Mouse (Mus musculus) neural tube, embryonic 13.5 days (tissue): ENCODE measurements around the gene Dnajc19. TPM values are rescaled to one million over a fixed set of nuclear protein-coding genes. Genes with fewer than 3 reads are reported as not detected.
A peak's percentile ranks its signal among the peaks of the same experiment; 100 is the strongest.
"Not testable (repeated sequence)": the region's sequence is repeated elsewhere in the genome, so short reads cannot be mapped to it uniquely, and the experiment has no call there.

Experiments used
- ATAC-seq: fragments of 200-750 bp; cut with Nextera tagmentation; 2 replicates; pipeline ENCODE4 v1.8.0; 2017; ENCODE audit warnings: low read depth, mild to moderate bottlenecking, moderate TSS enrichment, moderate library complexity
- H3K27ac ChIP-seq: fragments of 300-500 bp; sonication (generic); replicated peaks from 2 replicates; pipeline ENCODE4 v1.5.1; 2015; ENCODE audit warnings: moderate library complexity, mild to moderate bottlenecking, inconsistent platforms
- H3K27me3 ChIP-seq: fragments of 300-500 bp; sonication (generic); 2 replicates; pipeline ENCODE4 v1.6.1; 2015; ENCODE audit warnings: mild to moderate bottlenecking, inconsistent platforms
- H3K36me3 ChIP-seq: fragments of 300-500 bp; sonication (generic); 2 replicates; pipeline ENCODE4 v1.6.1; 2015; ENCODE audit warnings: mild to moderate bottlenecking, inconsistent platforms
- H3K4me1 ChIP-seq: fragments of 300-500 bp; sonication (generic); replicated peaks from 2 replicates; pipeline ENCODE4 v1.6.1; 2015; ENCODE audit warnings: inconsistent platforms
- H3K4me2 ChIP-seq: fragments of 300-500 bp; sonication (generic); 2 replicates; pipeline ENCODE4 v1.6.1; 2015; ENCODE audit warnings: inconsistent platforms, mild to moderate bottlenecking, moderate library complexity
- H3K4me3 ChIP-seq: fragments of 300-500 bp; sonication (generic); 2 replicates; pipeline ENCODE4 v1.5.1; 2015; ENCODE audit warnings: mild to moderate bottlenecking, inconsistent platforms
- H3K9ac ChIP-seq: fragments of 300-500 bp; sonication (generic); 2 replicates; pipeline ENCODE4 v1.6.1; 2015; ENCODE audit warnings: moderate library complexity, mild to moderate bottlenecking, inconsistent platforms
- H3K9me3 ChIP-seq: fragments of 300-500 bp; sonication (generic); 2 replicates; pipeline ENCODE4 v1.6.1; 2016; ENCODE audit warnings: inconsistent platforms
- WGBS: fragments of 180-500 bp; shearing (Covaris S2); methylation state at CpG from one replicate; pipeline ENCODE4 v1.1.7; 2015; 5-methylcytosine and 5-hydroxymethylcytosine counted together
- polyA plus RNA-seq: library from polyadenylated mRNA; unstranded; fragments of >200 nt; fragmentation: Nextera tagmentation; extraction: Ambion mirVana; gene quantifications from 2 replicates; pipeline ENCODE4 v1.2.1, GENCODE M21; 2015

The Dnajc19 gene
- polyA plus RNA-seq, 1 experiment from 2014 or later, result 130 TPM

DNA sequence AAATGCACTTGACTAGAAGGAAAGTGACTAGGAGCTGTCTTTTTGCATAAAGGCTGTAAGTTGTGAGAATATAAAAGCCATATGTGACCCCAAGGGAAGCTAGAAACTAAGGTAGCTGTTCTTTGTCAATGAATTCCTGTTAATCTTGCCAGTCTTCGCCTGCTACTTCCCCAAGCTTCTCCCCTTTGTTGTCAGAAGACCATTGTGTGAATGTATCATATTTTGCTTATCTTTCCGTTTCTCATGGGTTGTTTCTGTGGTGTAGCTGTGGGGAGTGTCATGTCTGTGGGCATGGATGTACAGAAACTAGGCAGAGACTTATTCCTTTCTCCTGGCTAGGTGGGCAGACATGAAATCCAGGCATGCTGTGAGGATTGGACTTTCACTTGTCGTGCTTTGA lies 808 bp upstream of the Dnajc19 start:
- H3K9me3 ChIP-seq, result no peaks in the 10 kb centered on the region
- peaks cover 20% of the 10 kb centered on the region for H3K4me1 ChIP-seq
- peak overlapping the region; percentile 67 for H3K4me2 ChIP-seq
- H3K9ac ChIP-seq, result peak overlapping the region; percentile 87
- peak overlapping the region; percentile 70 for H3K4me3 ChIP-seq
- H3K27ac ChIP-seq, result peak overlapping the region; percentile 74
- H3K27me3 ChIP-seq, result no peaks in the 10 kb centered on the region
- no peak for ATAC-seq
- WGBS, result 89% methylated on average over 3 of the region's 3 CpGs
- H3K36me3 ChIP-seq, result peaks cover 11% of the 10 kb centered on the region

DNA sequence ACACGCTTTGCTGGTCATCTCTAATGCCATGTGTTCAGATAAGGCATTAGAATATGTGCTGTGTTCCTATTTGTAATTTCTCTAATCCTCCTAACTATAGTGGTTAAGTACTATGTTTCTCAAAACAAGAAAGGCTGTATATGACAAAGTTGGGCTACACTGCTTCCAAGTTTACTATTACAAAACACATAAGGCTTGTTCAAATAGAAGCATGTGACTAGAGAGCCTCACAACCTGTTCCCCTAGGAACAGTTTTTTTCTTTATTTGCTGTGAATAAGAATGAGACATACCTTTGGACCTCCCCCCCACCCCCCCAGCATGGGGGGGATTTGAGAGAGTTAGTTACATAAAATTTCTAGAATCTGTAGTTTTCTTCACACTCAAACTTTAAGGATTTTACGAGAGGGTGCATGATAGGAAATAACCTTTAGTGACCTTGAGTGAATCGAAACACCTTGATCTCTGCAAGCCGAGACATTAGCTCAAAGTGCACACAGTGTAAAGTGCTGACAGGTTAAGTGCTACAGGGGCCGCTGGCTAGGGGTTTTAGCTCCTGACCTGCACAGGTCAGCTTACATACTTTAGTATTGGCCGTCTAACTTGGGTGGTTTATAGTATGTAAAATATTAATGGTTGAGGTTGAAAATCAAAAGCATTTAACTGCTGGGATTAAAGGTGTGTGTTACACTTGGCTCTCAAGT lies 4.9 kb downstream of the Dnajc19 start:
- peaks cover 12% of the 10 kb centered on the region for H3K4me1 ChIP-seq
- WGBS, result 87% methylated on average over 6 of the region's 6 CpGs
- H3K9ac ChIP-seq, result no peak overlapping the region
- H3K36me3 ChIP-seq, result peaks cover 50% of the 10 kb centered on the region
- H3K4me3 ChIP-seq, result no peak overlapping the region
- ATAC-seq, result no peak
- no peaks in the 10 kb centered on the region for H3K9me3 ChIP-seq
- no peaks in the 10 kb centered on the region for H3K27me3 ChIP-seq
- H3K4me2 ChIP-seq, result no peak overlapping the region
- no peak overlapping the region for H3K27ac ChIP-seq

DNA sequence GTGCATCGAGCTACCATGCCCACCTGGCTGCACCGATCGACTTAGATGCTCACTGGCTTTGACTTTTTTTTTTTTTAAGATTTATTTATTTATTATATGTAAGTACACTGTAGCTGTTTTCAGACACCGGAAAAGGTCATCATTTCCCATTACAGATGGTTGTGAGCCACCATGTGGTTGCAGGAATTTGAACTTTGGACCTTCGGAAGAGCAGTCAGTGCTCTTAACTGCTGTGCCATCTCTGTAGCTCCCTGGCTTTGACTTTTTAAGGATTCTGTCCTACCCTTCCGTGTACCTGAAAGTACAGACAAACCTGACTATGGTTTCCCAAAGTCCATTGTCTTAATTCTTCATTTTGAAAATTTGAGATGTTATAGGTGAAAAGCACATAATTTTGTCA lies 8.4 kb downstream of the Dnajc19 start:
- Histone ChIP-seq H3K4me1 (no peaks in the 10 kb centered on the region), H3K27me3 (no peaks in the 10 kb centered on the region), H3K4me3 (no peak overlapping the region), H3K9me3 (no peaks in the 10 kb centered on the region), H3K36me3 (peaks cover 44% of the 10 kb centered on the region), H3K4me2 (no peak overlapping the region), H3K9ac (no peak overlapping the region), H3K27ac (no peak overlapping the region)
- 93% methylated on average over 6 of the region's 6 CpGs for WGBS
- ATAC-seq, result no peak

DNA sequence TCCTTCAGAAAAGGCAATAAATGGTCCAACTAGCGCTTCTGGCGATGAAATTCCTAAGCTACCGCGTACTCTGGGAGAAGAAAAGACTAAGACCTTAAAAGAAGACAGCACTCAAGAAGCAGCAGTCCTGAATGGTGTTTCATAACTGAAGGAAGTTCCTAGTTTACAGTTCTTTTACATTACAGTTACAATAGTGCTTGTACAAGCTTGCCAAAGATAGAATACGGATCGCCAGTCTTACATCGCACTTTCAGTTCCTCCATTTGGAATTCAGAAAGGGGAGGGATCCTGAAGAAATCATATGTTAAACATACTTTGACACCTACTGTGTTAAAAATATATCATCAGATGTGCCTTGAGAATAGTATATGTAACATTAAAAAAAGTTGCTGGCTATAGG lies 12.2 kb downstream of the Dnajc19 start:
- not testable (repeated sequence) for H3K9ac ChIP-seq, H3K27ac ChIP-seq, ATAC-seq, H3K4me1 ChIP-seq, H3K9me3 ChIP-seq, H3K4me2 ChIP-seq, H3K4me3 ChIP-seq, H3K27me3 ChIP-seq
- peaks cover 32% of the 10 kb centered on the region for H3K36me3 ChIP-seq
- WGBS, result 94% methylated on average over 7 of the region's 7 CpGs

DNA sequence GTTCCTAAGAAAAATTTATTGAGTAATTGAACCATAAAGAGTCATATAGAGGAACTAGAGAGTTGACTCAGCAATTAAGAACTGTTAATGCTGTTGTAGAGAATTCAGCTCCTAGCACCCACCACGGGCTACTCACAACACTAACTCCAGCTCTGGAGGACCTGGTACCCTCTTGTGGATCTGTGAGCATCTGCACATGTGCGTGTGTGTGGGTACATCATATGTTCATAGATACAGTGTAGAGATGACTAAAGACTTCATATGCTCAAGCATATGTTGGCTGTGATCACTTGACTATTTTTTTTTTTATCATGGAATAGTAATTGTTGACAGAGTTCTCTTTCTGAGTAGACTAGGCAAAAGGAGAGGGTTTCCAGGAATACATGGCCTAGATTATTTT lies 18.8 kb downstream of the Dnajc19 start:
- H3K9me3 ChIP-seq, result no peaks in the 10 kb centered on the region
- no peak overlapping the region for H3K4me2 ChIP-seq
- H3K27me3 ChIP-seq, result no peaks in the 10 kb centered on the region
- no peaks in the 10 kb centered on the region for H3K4me1 ChIP-seq
- no peak overlapping the region for H3K4me3 ChIP-seq
- peaks cover 39% of the 10 kb centered on the region for H3K36me3 ChIP-seq
- ATAC-seq, result no peak
- WGBS, result 89% methylated on average over 2 of the region's 2 CpGs
- H3K9ac ChIP-seq, result no peak overlapping the region
- no peak overlapping the region for H3K27ac ChIP-seq

DNA sequence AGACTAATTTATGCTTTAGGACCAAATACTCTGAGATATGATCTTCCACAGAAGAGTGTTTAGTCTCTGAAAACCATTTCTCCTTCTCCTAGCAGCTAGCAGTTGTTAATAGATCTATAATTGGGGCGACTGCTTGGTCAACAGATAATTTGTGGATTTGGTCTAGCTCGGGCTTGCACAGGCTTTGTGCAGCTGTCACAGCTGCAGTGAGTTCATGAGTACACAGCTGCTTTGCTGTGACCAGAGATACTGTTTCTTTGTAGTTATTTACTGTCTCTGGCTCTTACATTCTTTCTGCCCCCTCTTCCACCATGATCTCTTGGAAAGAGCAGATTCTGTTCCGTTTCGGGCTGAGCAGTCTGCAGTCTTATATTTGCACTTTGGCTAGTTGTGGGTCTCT lies 39.1 kb downstream of the Dnajc19 start:
- no peak overlapping the region for H3K9ac ChIP-seq
- no peak overlapping the region for H3K27ac ChIP-seq
- H3K27me3 ChIP-seq, result no peaks in the 10 kb centered on the region
- H3K9me3 ChIP-seq, result no peaks in the 10 kb centered on the region
- no peak overlapping the region for H3K4me3 ChIP-seq
- ATAC-seq, result no peak
- peaks cover 4% of the 10 kb centered on the region; the same call in 1 of the 2 replicates for H3K4me1 ChIP-seq
- peaks cover 28% of the 10 kb centered on the region for H3K36me3 ChIP-seq
- 94% methylated on average over 4 of the region's 4 CpGs for WGBS
- H3K4me2 ChIP-seq, result no peak overlapping the region

DNA sequence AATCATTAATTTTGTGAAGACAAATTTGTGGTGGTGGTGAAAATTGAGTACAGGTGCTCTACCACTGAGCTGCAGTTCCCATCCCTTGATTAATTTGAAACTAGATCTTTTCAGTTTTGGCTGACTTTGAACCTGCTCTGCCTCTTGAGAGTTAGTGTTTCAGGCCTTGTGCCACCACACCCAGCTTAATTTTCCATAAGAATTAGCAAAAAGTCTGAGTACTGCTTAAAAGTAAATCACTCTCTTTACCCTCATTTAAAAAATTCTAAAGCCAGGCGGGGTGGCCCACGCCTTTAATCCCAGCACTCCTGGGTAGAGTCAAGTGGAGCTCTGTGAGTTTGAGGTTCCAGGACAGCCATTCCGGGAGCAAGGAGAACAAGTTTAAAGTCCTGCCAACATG lies 45.4 kb downstream of the Dnajc19 start:
- Histone ChIP-seq H3K27me3 (no peaks in the 10 kb centered on the region), H3K4me1 (peaks cover 10% of the 10 kb centered on the region), H3K9me3 (no peaks in the 10 kb centered on the region), H3K9ac (no peak overlapping the region), H3K4me2 (no peak overlapping the region), H3K4me3 (no peak overlapping the region), H3K36me3 (no peaks in the 10 kb centered on the region), H3K27ac (no peak overlapping the region)
- WGBS, result 84% methylated on average over 3 of the region's 3 CpGs
- ATAC-seq, result no peak

DNA sequence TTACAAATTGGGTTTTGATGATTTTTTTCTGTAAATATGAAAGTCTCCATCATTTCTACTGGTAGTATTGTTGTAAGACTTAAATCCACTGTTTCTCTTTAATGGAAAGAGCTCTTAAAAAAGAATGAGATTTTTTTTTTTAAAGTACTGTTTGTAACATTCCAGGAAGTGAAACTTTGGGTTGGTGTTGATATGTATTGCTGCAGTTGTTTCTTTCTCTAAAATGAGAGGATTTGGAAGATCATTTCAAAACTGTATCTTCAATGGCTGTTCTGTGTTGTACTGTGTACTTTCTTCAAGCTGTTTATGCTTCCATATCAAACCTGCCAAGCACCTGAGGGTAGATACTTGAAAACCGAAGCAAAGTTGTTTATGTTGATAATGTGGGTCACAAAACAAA lies 46.3 kb downstream of the Dnajc19 start:
- no peak overlapping the region for H3K27ac ChIP-seq
- no peak overlapping the region for H3K4me2 ChIP-seq
- peaks cover 10% of the 10 kb centered on the region for H3K4me1 ChIP-seq
- no peak overlapping the region for H3K4me3 ChIP-seq
- H3K9ac ChIP-seq, result no peak overlapping the region
- H3K9me3 ChIP-seq, result no peaks in the 10 kb centered on the region
- 88% methylated on average over 1 of the region's 1 CpGs for WGBS
- no peaks in the 10 kb centered on the region for H3K27me3 ChIP-seq
- ATAC-seq, result no peak
- H3K36me3 ChIP-seq, result no peaks in the 10 kb centered on the region

DNA sequence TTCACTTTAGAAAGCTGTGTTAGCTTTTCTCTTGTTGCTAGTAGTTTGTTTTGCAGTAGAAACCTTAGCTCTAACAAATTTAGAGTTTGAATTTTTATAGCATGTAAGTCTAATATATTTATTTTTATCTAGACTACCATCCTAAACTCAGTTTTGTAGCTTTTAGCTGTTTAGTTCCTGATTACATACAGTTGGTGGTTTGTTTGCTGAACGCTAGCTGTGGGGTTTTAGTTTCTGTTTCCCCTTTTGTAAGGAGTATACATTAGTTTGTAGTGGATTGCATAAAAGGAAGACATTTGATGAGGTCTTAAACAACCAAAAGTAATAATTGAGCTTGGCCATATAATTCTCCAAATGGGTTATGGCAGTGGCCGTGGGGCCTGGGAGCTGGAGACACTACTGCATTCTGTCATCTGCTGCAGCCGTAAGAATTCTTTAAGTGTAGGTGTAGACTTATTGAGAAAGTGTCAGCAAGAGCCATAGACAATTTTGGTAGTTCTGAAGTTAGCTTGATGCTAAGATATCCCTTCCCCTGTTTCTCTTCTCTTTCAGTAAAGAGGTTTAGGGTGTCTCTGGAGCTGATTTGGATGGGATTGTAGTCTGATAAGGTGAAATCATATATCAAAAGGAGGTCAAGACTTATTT lies 47.3 kb downstream of the Dnajc19 start:
- H3K4me3 ChIP-seq, result no peak overlapping the region
- WGBS, result 84% methylated on average over 3 of the region's 3 CpGs
- no peaks in the 10 kb centered on the region for H3K27me3 ChIP-seq
- H3K9me3 ChIP-seq, result no peaks in the 10 kb centered on the region
- H3K27ac ChIP-seq, result no peak overlapping the region
- no peak for ATAC-seq
- H3K4me1 ChIP-seq, result peaks cover 10% of the 10 kb centered on the region
- no peak overlapping the region for H3K4me2 ChIP-seq
- no peaks in the 10 kb centered on the region for H3K36me3 ChIP-seq
- H3K9ac ChIP-seq, result no peak overlapping the region

DNA sequence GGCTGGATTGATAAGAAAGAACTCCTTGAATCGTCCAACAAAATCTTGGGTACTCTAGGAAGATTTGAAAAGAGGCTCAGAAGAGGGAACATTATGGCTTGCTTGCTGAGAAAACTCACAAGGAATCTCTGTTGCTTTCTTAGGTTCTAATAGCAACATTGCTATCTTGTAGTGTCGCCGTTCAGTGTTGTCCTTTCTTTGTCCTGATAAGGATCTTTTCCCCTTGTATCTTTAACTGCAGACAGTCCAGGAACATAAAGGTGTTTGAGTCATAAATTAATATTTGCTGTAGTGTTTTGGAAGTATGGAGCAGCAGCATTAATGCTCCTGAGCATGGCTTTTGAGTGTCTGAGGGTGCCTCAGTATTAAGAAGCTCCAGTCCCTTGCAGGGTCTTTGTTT lies 50.5 kb downstream of the Dnajc19 start:
- Histone ChIP-seq H3K9me3 (no peaks in the 10 kb centered on the region), H3K4me1 (peaks cover 6% of the 10 kb centered on the region; the same call in 1 of the 2 replicates), H3K27ac (no peak overlapping the region), H3K4me2 (no peak overlapping the region), H3K27me3 (no peaks in the 10 kb centered on the region), H3K36me3 (no peaks in the 10 kb centered on the region), H3K9ac (no peak overlapping the region), H3K4me3 (no peak overlapping the region)
- 96% methylated on average over 3 of the region's 3 CpGs for WGBS
- no peak for ATAC-seq

DNA sequence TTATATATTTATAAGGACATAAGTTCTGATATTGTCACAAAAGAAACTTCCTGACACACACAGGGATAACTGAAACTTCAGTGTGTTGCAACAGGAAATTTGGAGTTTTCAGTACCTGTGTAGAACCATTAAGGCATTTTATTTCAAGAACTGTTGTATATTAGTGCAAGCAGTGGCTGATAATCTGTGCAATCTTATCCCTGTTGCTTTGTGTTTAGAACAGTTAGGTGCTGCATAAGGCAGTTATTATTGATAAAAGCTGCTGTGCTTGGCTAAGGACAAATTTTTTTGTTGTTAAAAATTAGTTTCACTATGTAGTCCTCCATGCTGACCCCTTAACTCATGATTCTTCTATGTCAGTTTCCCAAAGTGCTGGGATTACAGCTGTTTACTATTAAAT lies 52.2 kb downstream of the Dnajc19 start:
- H3K4me2 ChIP-seq, result no peak overlapping the region
- no peak overlapping the region for H3K9ac ChIP-seq
- no peaks in the 10 kb centered on the region for H3K9me3 ChIP-seq
- H3K27me3 ChIP-seq, result no peaks in the 10 kb centered on the region
- H3K36me3 ChIP-seq, result no peaks in the 10 kb centered on the region
- H3K27ac ChIP-seq, result no peak overlapping the region
- peaks cover 2% of the 10 kb centered on the region; the same call in 1 of the 2 replicates for H3K4me1 ChIP-seq
- no peak for ATAC-seq
- no peak overlapping the region for H3K4me3 ChIP-seq

DNA sequence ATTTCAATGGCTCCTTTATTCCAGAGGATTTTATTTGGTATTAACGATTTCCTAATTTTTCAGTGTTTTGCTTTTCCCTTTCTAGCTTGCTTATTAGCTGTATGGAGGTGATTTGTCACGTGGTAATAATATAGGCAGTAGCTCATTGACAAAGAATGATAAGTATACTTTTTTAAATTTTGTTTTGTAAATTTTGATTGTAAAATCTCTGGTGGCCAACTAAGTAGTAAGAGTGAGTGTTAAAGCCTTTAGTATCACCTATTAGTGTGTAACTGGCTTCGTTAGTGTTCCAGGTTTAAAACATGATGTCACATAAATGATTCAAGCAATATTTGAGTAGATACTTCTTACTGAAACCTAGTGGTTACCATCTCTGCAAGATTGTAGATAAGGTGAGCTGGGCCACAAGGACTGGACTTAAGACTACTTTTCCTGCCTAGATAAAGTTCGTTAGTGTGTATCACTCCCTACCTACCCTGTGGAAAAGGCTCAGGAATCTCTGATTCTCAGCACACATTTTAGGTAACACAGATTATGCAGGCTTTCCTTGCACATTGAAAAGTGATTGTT lies 59.8 kb downstream of the Dnajc19 start:
- Histone ChIP-seq H3K9ac (peak overlapping the region; percentile 98), H3K4me1 (peaks cover 27% of the 10 kb centered on the region), H3K36me3 (no peaks in the 10 kb centered on the region), H3K27ac (no peak overlapping the region), H3K4me2 (peak overlapping the region; percentile 78), H3K27me3 (peaks cover 7% of the 10 kb centered on the region; the same call in 1 of the 2 replicates), H3K4me3 (peak overlapping the region; percentile 94), H3K9me3 (no peaks in the 10 kb centered on the region)
- ATAC-seq, result no peak
- WGBS, result 71% methylated on average over 4 of the region's 4 CpGs
